8 mouse cellular contexts compared by ENCODE assay signal in the genomic region with DNA sequence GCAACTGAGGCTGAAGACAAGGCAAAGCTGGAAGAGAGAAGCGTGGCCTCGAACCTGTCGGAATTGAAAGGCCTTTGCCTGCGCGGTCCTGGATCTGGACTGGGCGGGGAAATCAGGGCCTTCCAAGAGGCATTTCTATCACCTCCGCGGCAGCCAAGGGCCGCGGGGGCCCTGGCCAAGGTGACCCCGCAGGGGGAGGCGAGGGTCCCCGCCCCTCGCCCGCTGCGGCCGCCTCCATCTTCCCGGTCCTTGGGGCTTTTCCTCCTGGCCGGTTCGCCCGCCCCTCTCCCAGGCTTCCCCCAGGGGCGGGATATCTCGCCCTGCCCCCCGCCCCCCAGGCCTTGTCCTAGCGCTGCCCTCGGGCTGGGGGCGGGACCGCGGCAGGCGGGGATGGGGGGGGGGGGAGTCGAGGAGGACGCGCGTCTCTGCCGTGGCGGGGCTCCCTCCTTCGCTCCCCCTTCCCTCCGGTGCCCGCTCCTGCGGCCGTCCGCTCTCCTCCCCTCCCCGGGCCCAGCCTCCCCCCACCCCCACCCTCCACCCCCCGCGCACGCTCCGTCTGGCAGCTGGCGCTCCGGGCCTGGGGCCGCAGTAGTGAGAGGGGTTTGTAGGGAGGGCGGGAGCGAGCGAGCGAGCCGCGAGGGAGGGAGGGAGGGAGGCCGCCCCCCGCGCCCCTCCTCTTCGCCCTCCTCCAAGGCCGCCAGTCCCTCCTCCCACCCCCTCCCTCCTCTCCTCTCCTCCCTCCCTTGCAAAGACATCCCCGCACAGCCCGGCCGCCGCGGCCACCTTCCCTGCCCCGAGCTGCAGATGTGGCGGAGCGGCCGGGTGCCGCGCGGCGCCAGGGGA. TPM values are rescaled to one million over a fixed set of nuclear protein-coding genes. Genes with fewer than 3 reads are reported as not detected.
DNase-seq lines count a peak whose midpoint lies in the region; ATAC-seq lines count a peak whose summit lies in the region.

A gene (plus strand): TSS at position 743 of the 843 bp plus-strand sequence.

- peak within 1 kb of the TSS; percentile 57 for H3K4me3 ChIP-seq in forebrain, embryonic 16.5 days (replicated peaks; ENCODE audit: low read length)
- H3K4me3 ChIP-seq in hindbrain, embryonic 16.5 days (ENCODE audit: low read length), result peak within 1 kb of the TSS; percentile 88
- H3K4me3 ChIP-seq in limb, embryonic 12.5 days (replicated peaks), result peak within 1 kb of the TSS; percentile 89
- peak within 1 kb of the TSS; percentile 83 for H3K4me3 ChIP-seq in midbrain, embryonic 14.5 days (replicated peaks; ENCODE audit: low read depth, low read length)

- ATAC-seq in forebrain, embryonic 16.5 days, result peak; percentile 81
- peak; percentile 86 for ATAC-seq in hindbrain, embryonic 16.5 days
- ATAC-seq in limb, embryonic 12.5 days (ENCODE audit: insufficient number of reproducible peaks, insufficient read depth, low FRiP score, low TSS enrichment, low read depth), result peak; percentile 82
- peak; percentile 90 for ATAC-seq in midbrain, embryonic 14.5 days (ENCODE audit: low FRiP score, low TSS enrichment)

- H3K36me3 ChIP-seq in forebrain, embryonic 16.5 days (ENCODE audit: control insufficient read depth, insufficient read depth), result no peaks in the 10 kb centered on the region; the same call in 1 of the 2 replicates
- peaks cover 4% of the 10 kb centered on the region; the same call in 1 of the 2 replicates for H3K36me3 ChIP-seq in hindbrain, embryonic 16.5 days (ENCODE audit: control insufficient read depth, insufficient read depth, low read length)
- H3K36me3 ChIP-seq in limb, embryonic 12.5 days, result peaks cover 13% of the 10 kb centered on the region
- peaks cover 5% of the 10 kb centered on the region; the same call in 1 of the 2 replicates for H3K36me3 ChIP-seq in midbrain, embryonic 14.5 days (ENCODE audit: control insufficient read depth, insufficient read depth, low read length)

- H3K27me3 ChIP-seq in forebrain, embryonic 16.5 days (replicated peaks; ENCODE audit: control insufficient read depth, insufficient read depth, low read length), result no peaks in the 10 kb centered on the region
- no peaks in the 10 kb centered on the region for H3K27me3 ChIP-seq in hindbrain, embryonic 16.5 days (replicated peaks; ENCODE audit: control insufficient read depth, insufficient read depth, low read length)
- H3K27me3 ChIP-seq in limb, embryonic 12.5 days, result no peaks in the 10 kb centered on the region
- H3K27me3 ChIP-seq in midbrain, embryonic 14.5 days (ENCODE audit: control insufficient read depth, insufficient read depth, low read length), result no peaks in the 10 kb centered on the region

- peak within 1 kb of the TSS; percentile 91 for H3K4me2 ChIP-seq in forebrain, embryonic 16.5 days (ENCODE audit: low read length)
- H3K4me2 ChIP-seq in hindbrain, embryonic 16.5 days (ENCODE audit: low read length), result peak within 1 kb of the TSS; percentile 94
- H3K4me2 ChIP-seq in limb, embryonic 12.5 days, result peak within 1 kb of the TSS; percentile 99
- peak within 1 kb of the TSS; percentile 98 for H3K4me2 ChIP-seq in midbrain, embryonic 14.5 days (ENCODE audit: low read length)

- H3K9me3 ChIP-seq in forebrain, embryonic 16.5 days (ENCODE audit: control insufficient read depth, low read length), result no peaks in the 10 kb centered on the region
- H3K9me3 ChIP-seq in hindbrain, embryonic 16.5 days (ENCODE audit: control insufficient read depth, low read length), result no peaks in the 10 kb centered on the region
- H3K9me3 ChIP-seq in limb, embryonic 12.5 days, result no peaks in the 10 kb centered on the region
- no peaks in the 10 kb centered on the region for H3K9me3 ChIP-seq in midbrain, embryonic 14.5 days (ENCODE audit: control insufficient read depth, low read length)

- H3K9ac ChIP-seq in forebrain, embryonic 16.5 days (replicated peaks; ENCODE audit: low read depth, low read length), result peak within 1 kb of the TSS; percentile 83
- peak within 1 kb of the TSS; percentile 96 for H3K9ac ChIP-seq in hindbrain, embryonic 16.5 days (ENCODE audit: low read depth, low read length)
- H3K9ac ChIP-seq in limb, embryonic 12.5 days (replicated peaks), result peak within 1 kb of the TSS; percentile 95
- H3K9ac ChIP-seq in midbrain, embryonic 14.5 days (replicated peaks; ENCODE audit: low read length), result peak within 1 kb of the TSS; percentile 91

- H3K27ac ChIP-seq in forebrain, embryonic 16.5 days (ENCODE audit: low read length), result peak within 1 kb of the TSS; percentile 91
- peak within 1 kb of the TSS; percentile 92 for H3K27ac ChIP-seq in hindbrain, embryonic 16.5 days (ENCODE audit: low read depth, low read length)
- H3K27ac ChIP-seq in limb, embryonic 12.5 days, result peak within 1 kb of the TSS; percentile 97
- H3K27ac ChIP-seq in midbrain, embryonic 14.5 days (replicated peaks; ENCODE audit: low read depth, low read length), result peak within 1 kb of the TSS; percentile 95

- H3K4me1 ChIP-seq in forebrain, embryonic 16.5 days (replicated peaks; ENCODE audit: control insufficient read depth, insufficient read depth, low read length), result peaks cover 56% of the 10 kb centered on the region
- H3K4me1 ChIP-seq in hindbrain, embryonic 16.5 days (ENCODE audit: control insufficient read depth, insufficient read depth, low read depth, low read length), result peaks cover 57% of the 10 kb centered on the region
- peaks cover 64% of the 10 kb centered on the region for H3K4me1 ChIP-seq in limb, embryonic 12.5 days (replicated peaks)
- H3K4me1 ChIP-seq in midbrain, embryonic 14.5 days (ENCODE audit: control insufficient read depth, insufficient read depth, low read length), result peaks cover 50% of the 10 kb centered on the region

- 2% methylated on average over 21 of the region's 74 CpGs for WGBS in forebrain, embryonic 16.5 days
- WGBS in hindbrain, embryonic 16.5 days, result under 1% methylated on average over 19 of the region's 74 CpGs
- under 1% methylated on average over 46 of the region's 74 CpGs for WGBS in limb, embryonic 12.5 days
- WGBS in midbrain, embryonic 14.5 days, result 1% methylated on average over 46 of the region's 74 CpGs

- no peak for DNase-seq in layer of hippocampus, adult 8-10 months (ENCODE audit: low spot score in 2 of 2)
- DNase-seq in layer of hippocampus, adult 9-10 months (ENCODE audit: low spot score), result no peak
- DNase-seq in brain, embryonic 18.5 days (ENCODE audit: low read depth, low spot score), result peak; percentile 76
- DNase-seq in midbrain, embryonic 14.5 days, result peak; percentile 95
- peak; percentile 74 for DNase-seq in testis, postnatal 14 days (ENCODE audit: low spot score)

RNA-seq across cellular contexts. Expression of the gene that starts here (rescaled TPM):
- 10 to 100 TPM; 10.9 to 18.4 (median 11.9) TPM for total RNA-seq in layer of hippocampus, adult 8-10 months (2022)
- polyA plus RNA-seq in forebrain, embryonic 16.5 days (2015; fragmentation: Nextera tagmentation; extraction: Ambion mirVana), result 10.8 and 12.1 TPM in 2 replicates
- 13.0 and 14.2 TPM in 2 replicates for polyA plus RNA-seq in hindbrain, embryonic 16.5 days (2015; fragmentation: Nextera tagmentation; extraction: Ambion mirVana)
- polyA plus RNA-seq in limb, embryonic 12.5 days (2016; fragmentation: Nextera tagmentation; extraction: Ambion mirVana), result 28.4 and 32.6 TPM in 2 replicates
- polyA plus RNA-seq in midbrain, embryonic 14.5 days (2014; fragmentation: Nextera tagmentation; extraction: Ambion mirVana), result 13.2 and 13.4 TPM in 2 replicates

Comparison
In these comparisons a context has a peak if more than half of its experiments do, and no peak if none do; other contexts are left out.
1. DNase-seq: peak in brain, embryonic 18.5 days (single experiment), midbrain, embryonic 14.5 days (single experiment) and testis, postnatal 14 days (single experiment); none in layer of hippocampus, adult 8-10 months (0 of 2) and layer of hippocampus, adult 9-10 months (single experiment).
2. Peak in every context shown above with its lines, with median percentiles within 50 percentile points of each other: ATAC-seq, H3K27ac ChIP-seq, H3K4me2 ChIP-seq, H3K4me3 ChIP-seq and H3K9ac ChIP-seq.